Comparison of ENCODE assay signal across 25 mouse cellular contexts in genomic region chr9:97224549-97224948, GRCm38 (mm10).
DNase-seq lines count a peak whose midpoint lies in the region; ATAC-seq lines count a peak whose summit lies in the region.
"Had no signal": no experiment of that assay in that cellular context is flagged by ENCODE, and none has a peak within 500 bp of the region (broad histone marks: within the 10 kb centered on the region; RNA-seq: fewer than 3 reads in every experiment).

No protein-coding gene starts in this region.

- no peak overlapping the region for H3K27ac ChIP-seq in embryonic facial prominence, embryonic 11.5 days (replicated peaks; ENCODE audit: low read depth, low read length)
- H3K27ac ChIP-seq in embryonic facial prominence, embryonic 10.5 days (replicated peaks): no peak overlapping the region
- H3K27ac ChIP-seq in hindbrain, embryonic 11.5 days (ENCODE audit: low read depth, low read length): no peak overlapping the region
- H3K27ac ChIP-seq in hindbrain, embryonic 16.5 days (ENCODE audit: low read depth, low read length): no peak overlapping the region
- H3K27ac ChIP-seq in midbrain, embryonic 13.5 days: peak overlapping the region; percentile 64; the same call in 1 of the 2 replicates
- no peak overlapping the region; the same call in 1 of the 2 replicates for H3K27ac ChIP-seq in midbrain, embryonic 10.5 days (replicated peaks)
- no peak overlapping the region for H3K27ac ChIP-seq in midbrain, embryonic 16.5 days (ENCODE audit: low read length)
- H3K27ac ChIP-seq: embryonic facial prominence, embryonic 12.5 days; heart, adult 2 months; liver, embryonic 12.5 days had no signal

- ATAC-seq in embryonic facial prominence, embryonic 11.5 days (replicated peaks; ENCODE audit: insufficient number of reproducible peaks, low FRiP score, low TSS enrichment, low read depth): no peak
- no peak for ATAC-seq in hindbrain, embryonic 11.5 days (ENCODE audit: low FRiP score)
- no peak for ATAC-seq in hindbrain, embryonic 16.5 days
- ATAC-seq in midbrain, embryonic 13.5 days: peak; percentile 72
- ATAC-seq in midbrain, embryonic 16.5 days: peak; percentile 54; the same call in 1 of the 2 replicates
- ATAC-seq: intestine, postnatal 0 days; liver, embryonic 12.5 days; liver, postnatal 0 days; Patski had no signal

- peak; percentile 4 for DNase-seq in embryonic facial prominence, embryonic 11.5 days (ENCODE audit: low spot score)
- DNase-seq in embryonic facial prominence, embryonic 10.5 days (ENCODE audit: low spot score): no peak
- DNase-seq in hindbrain, embryonic 11.5 days (ENCODE audit: low spot score): peak; percentile 13
- no peak for DNase-seq in midbrain, embryonic 10.5 days (ENCODE audit: low spot score)
- DNase-seq: adrenal gland, postnatal 10 days; cerebellum, adult 11 months; cerebellum, adult 9-10 months; cerebellum, postnatal 36 days; heart, adult 2 months; heart, postnatal 4 days; kidney, adult 9 months; kidney, postnatal 10 days; layer of hippocampus, postnatal 36 days; left cerebral cortex, postnatal 4 days; liver, postnatal 0 days; lung, postnatal 36 days had no signal

- H3K27me3 ChIP-seq in embryonic facial prominence, embryonic 11.5 days (ENCODE audit: control insufficient read depth, insufficient read depth, low read length): no peaks in the 10 kb centered on the region
- H3K27me3 ChIP-seq in embryonic facial prominence, embryonic 10.5 days (replicated peaks; ENCODE audit: low read depth, poor library complexity, severe bottlenecking): no peaks in the 10 kb centered on the region
- no peaks in the 10 kb centered on the region for H3K27me3 ChIP-seq in hindbrain, embryonic 11.5 days (ENCODE audit: control insufficient read depth, insufficient read depth, low read length)
- no peaks in the 10 kb centered on the region for H3K27me3 ChIP-seq in hindbrain, embryonic 16.5 days (replicated peaks; ENCODE audit: control insufficient read depth, insufficient read depth, low read length)
- H3K27me3 ChIP-seq in midbrain, embryonic 13.5 days: no peaks in the 10 kb centered on the region
- no peaks in the 10 kb centered on the region for H3K27me3 ChIP-seq in midbrain, embryonic 10.5 days (ENCODE audit: low read depth, poor library complexity, severe bottlenecking)
- H3K27me3 ChIP-seq in midbrain, embryonic 16.5 days (ENCODE audit: control insufficient read depth, insufficient read depth, low read depth, low read length): no peaks in the 10 kb centered on the region
- H3K27me3 ChIP-seq: embryonic facial prominence, embryonic 12.5 days; heart, embryonic 12.5 days; liver, embryonic 12.5 days had no signal

- H3K9me3 ChIP-seq in embryonic facial prominence, embryonic 11.5 days (replicated peaks; ENCODE audit: control insufficient read depth, low read length): no peaks in the 10 kb centered on the region
- H3K9me3 ChIP-seq in embryonic facial prominence, embryonic 10.5 days: no peaks in the 10 kb centered on the region
- no peaks in the 10 kb centered on the region for H3K9me3 ChIP-seq in hindbrain, embryonic 11.5 days (ENCODE audit: control insufficient read depth, low read length)
- H3K9me3 ChIP-seq in hindbrain, embryonic 16.5 days (ENCODE audit: control insufficient read depth, low read length): no peaks in the 10 kb centered on the region
- no peaks in the 10 kb centered on the region for H3K9me3 ChIP-seq in midbrain, embryonic 13.5 days
- H3K9me3 ChIP-seq in midbrain, embryonic 10.5 days (replicated peaks): no peaks in the 10 kb centered on the region
- H3K9me3 ChIP-seq in midbrain, embryonic 16.5 days (replicated peaks; ENCODE audit: control insufficient read depth, low read length, poor library complexity, severe bottlenecking): no peaks in the 10 kb centered on the region
- H3K9me3 ChIP-seq: embryonic facial prominence, embryonic 12.5 days; heart, embryonic 12.5 days; liver, embryonic 12.5 days; megakaryocyte, embryonic 14.5 days had no signal

- H3K9ac ChIP-seq in embryonic facial prominence, embryonic 11.5 days (replicated peaks; ENCODE audit: low read length): no peak overlapping the region
- no peak overlapping the region for H3K9ac ChIP-seq in hindbrain, embryonic 11.5 days (ENCODE audit: low read depth, low read length)
- no peak overlapping the region for H3K9ac ChIP-seq in hindbrain, embryonic 16.5 days (ENCODE audit: low read depth, low read length)
- H3K9ac ChIP-seq in midbrain, embryonic 13.5 days (replicated peaks): no peak overlapping the region
- H3K9ac ChIP-seq in midbrain, embryonic 16.5 days (ENCODE audit: low read depth, low read length): no peak overlapping the region
- H3K9ac ChIP-seq: embryonic facial prominence, embryonic 12.5 days; heart, embryonic 12.5 days; liver, embryonic 12.5 days; liver, postnatal 0 days had no signal

- no peak overlapping the region for H3K4me3 ChIP-seq in embryonic facial prominence, embryonic 11.5 days (ENCODE audit: low read depth, low read length)
- H3K4me3 ChIP-seq in embryonic facial prominence, embryonic 10.5 days: no peak overlapping the region
- no peak overlapping the region for H3K4me3 ChIP-seq in hindbrain, embryonic 11.5 days (ENCODE audit: low read depth, low read length)
- no peak overlapping the region for H3K4me3 ChIP-seq in hindbrain, embryonic 16.5 days (ENCODE audit: low read length)
- no peak overlapping the region for H3K4me3 ChIP-seq in midbrain, embryonic 13.5 days (replicated peaks)
- no peak overlapping the region for H3K4me3 ChIP-seq in midbrain, embryonic 10.5 days
- H3K4me3 ChIP-seq in midbrain, embryonic 16.5 days (ENCODE audit: low read depth, low read length): no peak overlapping the region
- H3K4me3 ChIP-seq: embryonic facial prominence, embryonic 12.5 days; heart, adult 2 months; heart, embryonic 12.5 days; liver, embryonic 12.5 days; megakaryocyte, embryonic 14.5 days had no signal

- H3K4me1 ChIP-seq in embryonic facial prominence, embryonic 11.5 days (ENCODE audit: control insufficient read depth, insufficient read depth, low read length): no peaks in the 10 kb centered on the region
- H3K4me1 ChIP-seq in embryonic facial prominence, embryonic 10.5 days: peaks cover 6% of the 10 kb centered on the region
- H3K4me1 ChIP-seq in hindbrain, embryonic 11.5 days (replicated peaks; ENCODE audit: control insufficient read depth, insufficient read depth, low read length): no peaks in the 10 kb centered on the region
- no peaks in the 10 kb centered on the region for H3K4me1 ChIP-seq in hindbrain, embryonic 16.5 days (ENCODE audit: control insufficient read depth, insufficient read depth, low read depth, low read length)
- H3K4me1 ChIP-seq in midbrain, embryonic 13.5 days (replicated peaks): peaks cover 14% of the 10 kb centered on the region
- H3K4me1 ChIP-seq in midbrain, embryonic 10.5 days: peaks cover 16% of the 10 kb centered on the region
- H3K4me1 ChIP-seq in midbrain, embryonic 16.5 days (ENCODE audit: control insufficient read depth, insufficient read depth, low read length): no peaks in the 10 kb centered on the region
- H3K4me1 ChIP-seq: embryonic facial prominence, embryonic 12.5 days; heart, embryonic 12.5 days; liver, embryonic 12.5 days; megakaryocyte, embryonic 14.5 days had no signal

- WGBS in embryonic facial prominence, embryonic 11.5 days: 35% methylated on average over 7 of the region's 7 CpGs
- 37% methylated on average over 7 of the region's 7 CpGs for WGBS in embryonic facial prominence, embryonic 10.5 days
- 32% methylated on average over 7 of the region's 7 CpGs for WGBS in hindbrain, embryonic 11.5 days
- WGBS in hindbrain, embryonic 16.5 days: 19% methylated on average over 7 of the region's 7 CpGs
- WGBS in midbrain, embryonic 13.5 days: 14% methylated on average over 7 of the region's 7 CpGs
- WGBS in midbrain, embryonic 10.5 days: 32% methylated on average over 7 of the region's 7 CpGs
- 11% methylated on average over 7 of the region's 7 CpGs for WGBS in midbrain, embryonic 16.5 days

- H3K4me2 ChIP-seq in embryonic facial prominence, embryonic 11.5 days (ENCODE audit: low read depth, low read length): no peak overlapping the region
- no peak overlapping the region for H3K4me2 ChIP-seq in hindbrain, embryonic 11.5 days (replicated peaks; ENCODE audit: low read depth, low read length)
- no peak overlapping the region for H3K4me2 ChIP-seq in hindbrain, embryonic 16.5 days (ENCODE audit: low read length)
- H3K4me2 ChIP-seq in midbrain, embryonic 13.5 days (replicated peaks): peak overlapping the region; percentile 14; the same call in 1 of the 2 replicates
- H3K4me2 ChIP-seq in midbrain, embryonic 16.5 days (ENCODE audit: low read length): no peak overlapping the region
- H3K4me2 ChIP-seq: embryonic facial prominence, embryonic 12.5 days; heart, embryonic 12.5 days; liver, embryonic 12.5 days had no signal

- no peaks in the 10 kb centered on the region for H3K36me3 ChIP-seq in embryonic facial prominence, embryonic 11.5 days (replicated peaks; ENCODE audit: control insufficient read depth, insufficient read depth, low read depth, low read length)
- H3K36me3 ChIP-seq in embryonic facial prominence, embryonic 10.5 days (replicated peaks): no peaks in the 10 kb centered on the region
- no peaks in the 10 kb centered on the region for H3K36me3 ChIP-seq in hindbrain, embryonic 11.5 days (ENCODE audit: control insufficient read depth, insufficient read depth, low read length)
- H3K36me3 ChIP-seq in hindbrain, embryonic 16.5 days (ENCODE audit: control insufficient read depth, insufficient read depth, low read length): no peaks in the 10 kb centered on the region
- no peaks in the 10 kb centered on the region for H3K36me3 ChIP-seq in midbrain, embryonic 13.5 days
- H3K36me3 ChIP-seq in midbrain, embryonic 10.5 days: no peaks in the 10 kb centered on the region
- no peaks in the 10 kb centered on the region for H3K36me3 ChIP-seq in midbrain, embryonic 16.5 days (ENCODE audit: control insufficient read depth, insufficient read depth, low read length)
- H3K36me3 ChIP-seq: embryonic facial prominence, embryonic 12.5 days; heart, embryonic 12.5 days; liver, embryonic 12.5 days had no signal

Comparison
In these comparisons a context has a peak if more than half of its experiments do, and no peak if none do; other contexts are left out.
1. DNase-seq: peak in embryonic facial prominence, embryonic 11.5 days (single experiment) and hindbrain, embryonic 11.5 days (single experiment); none in embryonic facial prominence, embryonic 10.5 days (single experiment) and midbrain, embryonic 10.5 days (single experiment).
2. ATAC-seq: peak in midbrain, embryonic 13.5 days (single experiment) and midbrain, embryonic 16.5 days (single experiment); none in embryonic facial prominence, embryonic 11.5 days (single experiment), hindbrain, embryonic 11.5 days (single experiment) and hindbrain, embryonic 16.5 days (single experiment).